Mouse (Mus musculus): Measurements from ENCODE around the gene Cpsf4l.

Gene Cpsf4l

GRCm38 (mm10) chr11:113699643-113700042 is 10.2 kb downstream of the Cpsf4l start:
- no peak for DNase-seq (ENCODE audit: low spot score in 2 of 2)

GRCm38 (mm10) chr11:113698013-113698545 is 11.7 kb downstream of the Cpsf4l start:
- no peak for DNase-seq (ENCODE audit: low spot score in 2 of 2)

- no peak for DNase-seq (ENCODE audit: low spot score in 2 of 2)
Observed at GRCm38 (mm10) chr11:113697571-113697970, 12.2 kb downstream of the Cpsf4l start.

- DNase-seq (ENCODE audit: low spot score in 2 of 2): no peak
Observed at GRCm38 (mm10) chr11:113691851-113692250, 18.0 kb downstream of the Cpsf4l start.

- no peak for DNase-seq (ENCODE audit: low spot score in 2 of 2)
Observed at GRCm38 (mm10) chr11:113691318-113691717, 18.5 kb downstream of the Cpsf4l start.

GRCm38 (mm10) chr11:113690506-113690905 is 19.3 kb downstream of the Cpsf4l start:
- no peak for DNase-seq (ENCODE audit: low spot score in 2 of 2)

GRCm38 (mm10) chr11:113687031-113687430 is 22.8 kb downstream of the Cpsf4l start:
- no peak for DNase-seq (ENCODE audit: low spot score in 2 of 2)

GRCm38 (mm10) chr11:113684707-113685426 is 24.9 kb downstream of the Cpsf4l start:
- DNase-seq (ENCODE audit: low spot score in 2 of 2): no peak

GRCm38 (mm10) chr11:113683957-113684706 is 25.7 kb downstream of the Cpsf4l start, which contains the start of the genes Fam104a and D11Wsu47e:
Gene Fam104a (minus strand): TSS chr11:113684155.
Gene D11Wsu47e (plus strand): TSS chr11:113684412.
- DNase-seq (ENCODE audit: low spot score in 2 of 2): peak; percentile 96 to 97

- DNase-seq (ENCODE audit: low spot score in 2 of 2): no peak
Observed at GRCm38 (mm10) chr11:113683627-113683956, 26.2 kb downstream of the Cpsf4l start.

- peak; percentile 57 to 61 for DNase-seq (ENCODE audit: low spot score in 2 of 2)
Observed at GRCm38 (mm10) chr11:113682897-113683626, 26.8 kb downstream of the Cpsf4l start.

- no peak for DNase-seq (ENCODE audit: low spot score in 2 of 2)
Observed at GRCm38 (mm10) chr11:113681979-113682378, 27.8 kb downstream of the Cpsf4l start.

GRCm38 (mm10) chr11:113680954-113681353 is 28.9 kb downstream of the Cpsf4l start:
- DNase-seq (ENCODE audit: low spot score in 2 of 2): no peak

- no peak for DNase-seq (ENCODE audit: low spot score in 2 of 2)
Observed at GRCm38 (mm10) chr11:113678373-113678772, 31.4 kb downstream of the Cpsf4l start.

GRCm38 (mm10) chr11:113677378-113677777 is 32.4 kb downstream of the Cpsf4l start:
- no peak for DNase-seq (ENCODE audit: low spot score in 2 of 2)

GRCm38 (mm10) chr11:113676847-113677246 is 33.0 kb downstream of the Cpsf4l start:
- no peak for DNase-seq (ENCODE audit: low spot score in 2 of 2)

- no peak for DNase-seq (ENCODE audit: low spot score in 2 of 2)
Observed at GRCm38 (mm10) chr11:113674595-113674994, 35.2 kb downstream of the Cpsf4l start.

GRCm38 (mm10) chr11:113673614-113674013 is 36.2 kb downstream of the Cpsf4l start:
- DNase-seq (ENCODE audit: low spot score in 2 of 2): no peak

GRCm38 (mm10) chr11:113669711-113670110 is 40.1 kb downstream of the Cpsf4l start:
- DNase-seq (ENCODE audit: low spot score in 2 of 2): no peak

GRCm38 (mm10) chr11:113668857-113669256 is 41.0 kb downstream of the Cpsf4l start:
- no peak for DNase-seq (ENCODE audit: low spot score in 2 of 2)

GRCm38 (mm10) chr11:113667704-113668103 is 42.1 kb downstream of the Cpsf4l start:
- DNase-seq (ENCODE audit: low spot score in 2 of 2): peak in 1 of 2 experiments; percentile 18

- DNase-seq (ENCODE audit: low spot score in 2 of 2): peak in 1 of 2 experiments; percentile 20
Observed at GRCm38 (mm10) chr11:113667122-113667521, 42.7 kb downstream of the Cpsf4l start.
